Mouse (Mus musculus): ENCODE measurements around the gene Olfr331. TPM values are rescaled to one million over a fixed set of nuclear protein-coding genes. Genes with fewer than 3 reads are reported as not detected.

Olfr331 gene
- polyA plus RNA-seq (2012; rRNA removed; ENCODE audit: low replicate concordance): not detected in 2 replicates

DNA sequence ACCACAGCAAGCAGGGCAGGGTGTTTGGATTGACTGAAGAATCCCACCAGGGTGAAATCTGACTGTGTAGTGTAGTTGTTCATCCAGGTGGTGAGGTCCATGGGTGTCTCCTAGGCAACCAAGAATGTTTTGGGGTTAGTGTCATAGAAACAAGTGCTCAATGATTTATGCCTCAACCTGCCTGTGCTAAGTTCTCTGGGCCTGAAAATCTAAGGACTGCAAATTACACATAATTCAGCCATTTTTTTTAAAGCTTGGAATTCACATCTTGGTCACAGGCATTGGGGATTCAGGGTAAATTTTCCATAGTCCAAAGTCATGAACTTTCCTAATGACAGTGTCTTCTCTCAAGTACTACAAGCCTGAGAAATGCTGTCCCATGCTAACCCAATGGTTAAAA, at the start of gene Olfr331:
Gene Olfr331, minus strand, starts transcription at position 101 of the 400 bp plus-strand sequence.

GRCm38 (mm10) chr11:58546322-58546721, 44.0 kb upstream of the Olfr331 start, which contains the start of gene Olfr329-ps:
TSS of gene Olfr329-ps (minus strand) at chr11:58546422.

DNA sequence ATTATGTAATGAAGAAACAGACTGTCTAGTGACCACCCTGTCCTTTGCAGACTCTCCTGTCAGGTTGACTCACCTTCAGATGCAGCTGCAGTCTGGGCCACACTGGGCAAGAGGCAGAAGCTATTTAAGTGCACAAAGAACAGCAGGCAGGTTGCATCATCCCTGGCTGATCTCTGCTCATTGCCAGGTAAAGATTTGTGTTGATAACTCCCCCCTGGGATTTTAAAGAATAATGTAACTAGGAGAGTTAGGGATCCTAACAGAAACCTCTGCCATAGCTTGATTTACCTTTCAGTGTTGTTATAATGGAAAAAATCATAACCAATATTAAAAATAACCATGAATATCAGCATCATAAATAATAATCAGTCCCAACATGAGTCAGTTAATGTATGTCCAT, 32.4 kb upstream of the Olfr331 start, which contains the start of gene Olfr330:
Gene Olfr330, minus strand, starts transcription at position 101 of the 400 bp plus-strand sequence.

GRCm38 (mm10) chr11:58492455-58492854, 9.9 kb downstream of the Olfr331 start, which contains the start of gene Olfr332:
TSS of gene Olfr332 (minus strand) at chr11:58492555.

DNA sequence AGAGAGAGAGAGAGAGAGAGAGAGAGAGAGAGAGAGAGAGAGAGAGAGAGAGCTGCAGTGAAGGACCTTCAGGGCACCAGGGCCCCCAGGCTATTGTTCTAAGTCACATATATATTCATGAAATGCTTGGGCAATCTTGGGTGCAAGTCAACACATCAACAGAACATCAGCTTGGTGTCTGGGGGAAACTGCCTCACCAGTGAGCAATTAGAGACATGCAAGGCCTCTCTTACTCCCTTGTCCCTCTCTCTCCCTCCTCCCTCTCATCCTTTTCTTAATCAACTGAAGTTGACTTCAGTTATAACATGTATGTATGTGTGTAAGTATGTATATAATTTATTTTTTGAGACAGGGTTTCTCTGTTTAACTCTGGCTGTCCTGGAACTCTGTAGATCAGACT, 40.2 kb downstream of the Olfr331 start, which contains the start of gene Olfr30:
Gene Olfr30, minus strand, starts transcription at position 101 of the 400 bp plus-strand sequence.

GRCm38 (mm10) chr11:58452759-58453158, 49.6 kb downstream of the Olfr331 start, which contains the start of gene Lypd9:
TSS of gene Lypd9 (minus strand) at chr11:58452923.

Other genes with a start within 250 kb of the Olfr331 start
- gene 4930438A08Rik, start 227.8 kb downstream of the Olfr331 start, polyA plus RNA-seq (2012; rRNA removed; ENCODE audit: low replicate concordance): 0.10 TPM in 1 of 2 replicates, not detected in the other
- 17.5 and 37.2 TPM in 2 replicates for gene Zfp692, start 195.5 kb downstream of the Olfr331 start, polyA plus RNA-seq (2012; rRNA removed; ENCODE audit: low replicate concordance)
- gene Zfp672, start 172.2 kb downstream of the Olfr331 start, polyA plus RNA-seq (2012; rRNA removed; ENCODE audit: low replicate concordance): 30.7 and 40.5 TPM in 2 replicates
- gene Sh3bp5l, start 171.8 kb downstream of the Olfr331 start, polyA plus RNA-seq (2012; rRNA removed; ENCODE audit: low replicate concordance): 35.8 and 47.7 TPM in 2 replicates
- gene Lypd8, start 123.5 kb downstream of the Olfr331 start, polyA plus RNA-seq (2012; rRNA removed; ENCODE audit: low replicate concordance): 2.0 and 2.6 TPM in 2 replicates
- gene 1810065E05Rik, start 81.5 kb downstream of the Olfr331 start, polyA plus RNA-seq (2012; rRNA removed; ENCODE audit: low replicate concordance): not detected in 2 replicates
- not detected in 2 replicates for gene Gm12253, start 70.0 kb downstream of the Olfr331 start, polyA plus RNA-seq (2012; rRNA removed; ENCODE audit: low replicate concordance)
- not detected in 2 replicates for gene Lypd9, start 49.6 kb downstream of the Olfr331 start, polyA plus RNA-seq (2012; rRNA removed; ENCODE audit: low replicate concordance)
- gene Olfr30, start 40.3 kb downstream of the Olfr331 start, polyA plus RNA-seq (2012; rRNA removed; ENCODE audit: low replicate concordance): not detected in 2 replicates
- gene Olfr332, start 10.0 kb downstream of the Olfr331 start, polyA plus RNA-seq (2012; rRNA removed; ENCODE audit: low replicate concordance): not detected in 2 replicates
- not detected in 2 replicates for gene Olfr330, start 32.3 kb upstream of the Olfr331 start, polyA plus RNA-seq (2012; rRNA removed; ENCODE audit: low replicate concordance)
- gene Olfr329-ps, start 43.9 kb upstream of the Olfr331 start, polyA plus RNA-seq (2012; rRNA removed; ENCODE audit: low replicate concordance): not detected in 2 replicates
- gene Olfr328, start 53.1 kb upstream of the Olfr331 start, polyA plus RNA-seq (2012; rRNA removed; ENCODE audit: low replicate concordance): not detected in 2 replicates
- 0.18 TPM in 1 of 2 replicates, not detected in the other for gene Olfr224, start 68.0 kb upstream of the Olfr331 start, polyA plus RNA-seq (2012; rRNA removed; ENCODE audit: low replicate concordance)
- not detected in 2 replicates for gene Olfr325, start 75.2 kb upstream of the Olfr331 start, polyA plus RNA-seq (2012; rRNA removed; ENCODE audit: low replicate concordance)
- not detected in 2 replicates for gene Olfr324, start 92.5 kb upstream of the Olfr331 start, polyA plus RNA-seq (2012; rRNA removed; ENCODE audit: low replicate concordance)
- 1.3 TPM in 1 of 2 replicates, not detected in the other for gene 2210407C18Rik, start 113.5 kb upstream of the Olfr331 start, polyA plus RNA-seq (2012; rRNA removed; ENCODE audit: low replicate concordance)
- not detected in 2 replicates for gene Olfr323, start 127.9 kb upstream of the Olfr331 start, polyA plus RNA-seq (2012; rRNA removed; ENCODE audit: low replicate concordance)
- gene Trim58, start 137.9 kb upstream of the Olfr331 start, polyA plus RNA-seq (2012; rRNA removed; ENCODE audit: low replicate concordance): 0.17 TPM in 1 of 2 replicates, not detected in the other
- not detected in 2 replicates for gene Olfr322, start 156.2 kb upstream of the Olfr331 start, polyA plus RNA-seq (2012; rRNA removed; ENCODE audit: low replicate concordance)
- not detected in 2 replicates for gene Olfr320, start 178.5 kb upstream of the Olfr331 start, polyA plus RNA-seq (2012; rRNA removed; ENCODE audit: low replicate concordance)
- not detected in 2 replicates for gene Olfr319, start 196.6 kb upstream of the Olfr331 start, polyA plus RNA-seq (2012; rRNA removed; ENCODE audit: low replicate concordance)
- gene Olfr318, start 221.4 kb upstream of the Olfr331 start, polyA plus RNA-seq (2012; rRNA removed; ENCODE audit: low replicate concordance): not detected in 2 replicates
- gene Olfr317, start 236.6 kb upstream of the Olfr331 start, polyA plus RNA-seq (2012; rRNA removed; ENCODE audit: low replicate concordance): not detected in 2 replicates